Mouse (Mus musculus) lung, adult 2 months (tissue): ENCODE results near the gene Ppp2r5e. TPM values are rescaled to one million over a fixed set of nuclear protein-coding genes. Genes with fewer than 3 reads are reported as not detected.

Experiments used
- DNase-seq: peaks from one replicate; pipeline ENCODE4 v3.0.0; 2022
- H3K4me1 ChIP-seq: fragments of 200-500 bp; 2 replicates; pipeline ENCODE4 v1.6.1; 2011; ENCODE audit warnings: low read length; ENCODE audit not compliant: control insufficient read depth, insufficient read depth
- H3K4me3 ChIP-seq: fragments of 200-500 bp; replicated peaks from 2 replicates; pipeline ENCODE3; 2011; ENCODE audit warnings: low read depth, mild to moderate bottlenecking, control low read depth, low read length; ENCODE audit errors: extremely low read depth
- CTCF ChIP-seq: fragments of 200-500 bp; IDR thresholded peaks from 2 replicates; pipeline ENCODE4 v1.5.1; 2011; ENCODE audit warnings: mild to moderate bottlenecking, low read length, control low read depth; ENCODE audit not compliant: insufficient read depth
- POLR2A ChIP-seq: fragments of 200-500 bp; IDR thresholded peaks from 2 replicates; pipeline ENCODE4 v1.6.1; 2011; ENCODE audit warnings: low read depth, mild to moderate bottlenecking, control low read depth, low read length, borderline replicate concordance; ENCODE audit errors: extremely low read depth
- WGBS: fragments of 180-500 bp; shearing (Covaris S2); methylation state at CpG from one replicate; pipeline ENCODE4 v1.1.7; 2018; 5-methylcytosine and 5-hydroxymethylcytosine counted together
- polyA plus RNA-seq: library from polyadenylated mRNA; depleted of rRNA; stranded (reverse); fragments of >200 nt; gene quantifications from 2 replicates; pipeline ENCODE4 v1.2.3, GENCODE M21; 2012

Ppp2r5e gene
- polyA plus RNA-seq, 1 experiment = 13.8 TPM

DNA sequence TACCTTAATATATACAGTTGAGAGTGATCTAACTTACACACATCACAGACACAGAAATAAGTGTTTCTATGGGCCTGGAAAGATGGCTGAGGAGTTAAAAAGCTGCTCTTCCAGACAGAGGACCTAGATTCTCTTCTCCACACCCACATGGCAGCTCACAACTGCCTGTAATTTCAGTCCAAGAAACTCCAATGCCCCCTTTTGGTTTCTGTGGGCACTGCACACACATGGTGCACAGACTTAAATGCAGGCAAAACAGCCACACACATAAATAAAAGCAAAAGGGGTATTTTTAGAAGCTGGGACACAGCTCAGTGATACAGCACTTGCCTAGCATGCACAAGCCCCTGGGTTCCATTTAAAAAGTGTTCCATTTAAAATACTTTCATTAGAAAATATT, 8.5 kb downstream of the Ppp2r5e start:
- H3K4me1 ChIP-seq = no peaks in the 10 kb centered on the region
- TF ChIP-seq CTCF = no peak
- no peak for TF ChIP-seq POLR2A
- no peak for DNase-seq
- H3K4me3 ChIP-seq = no peak overlapping the region

DNA sequence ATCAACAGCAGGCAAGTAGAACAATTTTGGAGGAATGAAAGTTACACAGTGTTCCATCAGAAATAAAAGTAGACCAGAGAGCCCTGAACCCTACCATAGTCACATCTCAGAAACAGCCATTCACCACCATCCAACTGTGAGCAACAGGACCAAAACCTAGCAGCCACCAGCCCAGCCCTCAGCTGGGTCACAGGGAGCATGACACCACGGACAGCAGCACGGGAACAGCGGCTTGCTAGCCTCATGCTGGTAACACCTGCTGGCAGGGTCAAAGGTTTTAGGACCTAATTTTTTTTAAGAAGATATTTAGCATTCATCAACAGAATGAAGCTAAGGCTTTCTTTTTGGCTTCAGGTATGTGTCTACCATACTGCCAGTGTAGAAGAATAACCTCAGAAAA, 12.3 kb downstream of the Ppp2r5e start:
- TF ChIP-seq CTCF = no peak
- no peak for TF ChIP-seq POLR2A
- DNase-seq = no peak
- Histone ChIP-seq H3K4me1 (peaks cover 4% of the 10 kb centered on the region), H3K4me3 (no peak overlapping the region)
- 69% methylated on average over 3 of the region's 3 CpGs for WGBS

DNA sequence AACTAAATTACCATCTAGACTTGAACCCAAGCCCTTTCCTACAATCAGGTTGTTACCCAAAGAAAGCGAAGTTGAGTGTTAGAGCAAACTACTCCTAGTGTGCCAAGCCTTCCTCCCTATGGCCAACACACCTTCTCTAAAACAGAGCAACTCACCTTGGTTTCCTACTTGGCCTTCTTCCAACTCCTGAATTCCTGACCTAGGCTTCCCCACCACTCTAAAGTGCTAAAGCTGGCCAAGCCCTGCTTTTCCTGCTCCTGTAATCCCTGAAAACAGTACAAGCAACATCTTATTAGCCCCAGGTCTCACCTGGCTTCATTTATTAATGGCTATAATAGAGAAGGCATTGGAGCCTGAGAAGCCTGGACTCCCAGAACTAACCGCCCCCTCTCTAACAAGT, 17.0 kb downstream of the Ppp2r5e start:
- WGBS = 77% methylated on average over 2 of the region's 2 CpGs
- TF ChIP-seq POLR2A (no peak), CTCF (no peak)
- no peak overlapping the region for H3K4me3 ChIP-seq
- no peak for DNase-seq
- peaks cover 6% of the 10 kb centered on the region for H3K4me1 ChIP-seq

DNA sequence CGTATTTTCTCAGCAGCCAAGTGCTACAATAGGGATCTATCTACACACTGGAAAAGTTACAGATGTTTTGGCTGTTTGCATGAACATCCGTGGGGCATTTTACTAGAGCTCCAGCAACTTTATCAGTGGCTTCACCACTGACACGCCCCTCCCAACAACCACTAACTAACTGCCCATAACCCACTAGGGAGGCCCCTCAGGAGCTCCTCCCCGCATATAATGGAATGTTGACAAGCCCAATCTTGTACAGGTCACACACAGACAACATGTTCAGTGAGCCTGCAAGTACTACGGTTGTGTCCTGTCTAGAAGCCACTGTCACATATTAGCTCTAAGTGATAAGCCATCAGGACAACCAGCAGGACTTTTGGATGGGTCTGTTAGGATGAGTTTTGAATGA, 18.8 kb downstream of the Ppp2r5e start:
- H3K4me1 ChIP-seq = peaks cover 8% of the 10 kb centered on the region
- WGBS = 69% methylated on average over 5 of the region's 5 CpGs
- no peak overlapping the region for H3K4me3 ChIP-seq
- TF ChIP-seq CTCF = no peak
- no peak for TF ChIP-seq POLR2A
- DNase-seq = no peak

DNA sequence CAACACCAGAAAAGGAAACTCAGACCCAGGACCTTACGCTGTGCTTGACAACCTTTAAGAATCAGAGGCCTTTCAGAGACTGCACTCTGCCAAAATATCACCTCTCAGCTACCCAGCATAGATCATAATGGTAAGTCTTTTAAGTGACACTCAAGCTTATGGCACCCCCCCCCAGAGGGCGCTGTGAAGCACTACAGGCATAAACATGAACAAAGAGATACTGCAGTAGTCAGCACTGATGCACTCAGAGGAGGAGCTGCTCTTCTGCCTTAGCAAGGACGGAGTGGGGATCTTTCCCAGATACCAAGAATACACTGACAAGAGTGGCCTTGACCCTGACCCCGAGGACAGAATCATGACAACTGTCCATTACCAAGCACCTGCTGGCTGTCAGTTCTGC, 23.8 kb downstream of the Ppp2r5e start:
- peak; percentile 51 for DNase-seq
- peaks cover 24% of the 10 kb centered on the region for H3K4me1 ChIP-seq
- H3K4me3 ChIP-seq = no peak overlapping the region
- 54% methylated on average over 4 of the region's 4 CpGs for WGBS
- TF ChIP-seq POLR2A (no peak), CTCF (peak; percentile 36)

DNA sequence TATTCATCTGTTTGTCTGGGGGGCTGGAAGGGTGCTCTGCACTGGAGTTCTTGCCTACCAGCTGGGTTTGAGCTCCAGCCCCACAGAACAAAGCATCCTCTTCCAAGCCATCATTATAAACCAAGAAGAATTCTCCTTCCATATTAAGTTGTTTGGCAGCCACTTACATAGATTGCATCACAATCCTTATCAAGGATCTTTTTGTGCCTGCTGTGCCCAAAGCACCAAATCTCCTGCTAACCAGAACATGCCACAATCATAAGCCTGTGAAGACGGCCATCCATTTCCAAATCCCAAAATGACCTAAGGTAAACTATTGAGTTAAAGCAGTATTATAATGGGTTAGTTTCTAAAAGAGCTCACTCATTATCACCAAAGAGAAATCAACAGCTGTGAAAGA, 25.9 kb downstream of the Ppp2r5e start:
- H3K4me1 ChIP-seq = peaks cover 29% of the 10 kb centered on the region
- no peak for DNase-seq

DNA sequence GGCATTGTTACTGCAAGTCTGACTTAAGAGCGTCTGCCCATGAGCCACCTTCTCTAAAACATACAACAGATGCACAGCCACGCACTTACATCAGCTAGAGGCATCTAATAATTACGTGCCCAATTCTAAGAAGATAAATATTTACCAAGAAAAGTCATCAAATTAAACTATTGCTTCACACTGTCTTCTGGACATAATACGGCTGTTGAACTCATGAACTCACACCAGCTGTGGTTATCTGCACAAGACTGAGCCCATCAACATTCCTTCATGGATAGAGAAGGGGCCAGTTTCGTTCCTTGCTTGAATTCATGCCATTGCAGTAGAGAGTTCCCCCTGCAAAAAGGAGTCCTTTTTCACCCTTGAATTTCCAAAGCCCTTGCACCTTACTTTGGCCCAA, 28.3 kb downstream of the Ppp2r5e start:
- TF ChIP-seq CTCF (no peak), POLR2A (no peak)
- 34% methylated on average over 5 of the region's 5 CpGs for WGBS
- DNase-seq = no peak
- no peak overlapping the region for H3K4me3 ChIP-seq
- H3K4me1 ChIP-seq = peaks cover 29% of the 10 kb centered on the region

More for the DNA sequence above, 25.9 kb downstream of the Ppp2r5e start:
- 47% methylated on average over 1 of the region's 1 CpGs for WGBS
- TF ChIP-seq POLR2A (no peak), CTCF (no peak)
- no peak overlapping the region for H3K4me3 ChIP-seq

DNA sequence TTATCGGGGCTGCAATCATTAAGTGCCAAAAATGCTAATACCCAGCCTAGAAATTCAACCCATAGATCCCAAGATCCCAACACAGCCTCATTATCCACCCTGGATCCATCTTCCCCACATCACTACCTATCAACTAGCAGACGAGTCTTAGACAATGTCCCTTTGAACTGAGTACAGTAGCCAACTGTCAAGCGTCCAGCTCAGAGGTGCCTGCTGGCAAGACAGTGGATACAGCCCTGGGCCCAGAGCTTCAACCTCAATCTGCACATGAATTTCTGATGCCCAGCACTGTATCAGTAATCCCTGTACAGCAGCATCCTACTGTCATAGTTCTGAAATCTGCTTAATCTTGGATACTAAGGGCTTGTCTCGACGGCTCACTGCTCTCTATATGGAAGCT, 30.3 kb downstream of the Ppp2r5e start:
- no peak overlapping the region for H3K4me3 ChIP-seq
- TF ChIP-seq CTCF (no peak), POLR2A (no peak)
- DNase-seq = no peak
- peaks cover 19% of the 10 kb centered on the region for H3K4me1 ChIP-seq
- whole genome bisulfite sequencing = 77% methylated on average over 5 of the region's 5 CpGs

DNA sequence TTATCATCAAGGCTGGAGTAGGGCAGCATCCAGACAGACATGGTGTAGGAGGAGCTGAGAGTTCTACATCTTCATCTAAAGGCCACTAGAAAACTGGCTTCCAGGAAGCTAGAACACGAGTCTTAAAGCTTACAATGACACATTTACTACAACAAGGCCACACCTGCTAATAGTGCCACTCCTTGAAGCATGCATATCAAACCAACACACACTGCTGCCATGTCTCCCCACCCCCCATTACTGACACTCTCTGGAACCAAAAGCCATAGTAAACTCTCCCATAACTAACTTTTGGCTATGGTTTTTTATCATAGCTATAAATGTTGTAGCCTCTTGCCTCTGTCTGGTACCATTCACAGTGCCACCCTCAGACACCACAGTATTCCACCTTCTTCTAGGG, 31.5 kb downstream of the Ppp2r5e start:
- Histone ChIP-seq H3K4me1 (peaks cover 24% of the 10 kb centered on the region), H3K4me3 (no peak overlapping the region)
- WGBS = 43% methylated on average over 1 of the region's 1 CpGs
- DNase-seq = no peak
- TF ChIP-seq POLR2A = no peak
- no peak for TF ChIP-seq CTCF

DNA sequence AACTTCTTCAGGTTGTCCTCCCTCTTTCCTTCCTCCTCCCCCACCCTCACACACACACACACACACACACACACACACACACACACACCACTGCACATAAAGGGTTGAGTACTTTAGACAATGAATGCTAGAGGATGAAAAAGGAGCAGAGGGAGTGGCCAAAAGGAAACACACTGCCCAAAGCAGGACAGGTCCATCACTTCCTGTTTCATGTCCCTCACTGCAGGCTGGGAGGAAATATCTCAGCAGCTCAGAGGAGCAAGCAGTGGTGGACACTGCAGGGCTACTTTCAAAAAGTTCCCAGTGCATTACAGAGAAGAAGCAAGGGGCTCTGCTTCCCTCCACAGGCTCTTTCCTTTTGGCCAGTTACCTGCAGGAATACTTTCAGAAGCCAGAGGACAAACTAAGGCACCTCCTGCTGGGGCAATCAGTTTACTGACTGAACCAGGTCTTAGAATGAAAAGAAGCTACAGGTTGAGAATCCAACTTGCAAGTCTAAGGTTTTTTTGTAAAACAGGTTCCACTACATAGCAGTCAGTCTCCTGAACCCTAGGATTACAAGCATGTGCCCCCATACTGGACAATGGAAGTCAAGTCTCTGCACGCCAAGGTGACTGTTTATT, 32.9 kb downstream of the Ppp2r5e start:
- TF ChIP-seq POLR2A = no peak
- no peak for TF ChIP-seq CTCF
- WGBS = 79% methylated on average over 1 of the region's 1 CpGs
- H3K4me1 ChIP-seq = peaks cover 29% of the 10 kb centered on the region
- no peak for DNase-seq
- no peak overlapping the region for H3K4me3 ChIP-seq
